Mouse (Mus musculus) heart, adult 2 months (tissue): ENCODE results near the gene Utp3. TPM values are rescaled to one million over a fixed set of nuclear protein-coding genes. Genes with fewer than 3 reads are reported as not detected.

Experiments
- DNase-seq, 2 experiments: peaks; one replicate each; pipeline ENCODE4 v3.0.0; 2021
- H3K27ac ChIP-seq: fragments of 200-600 bp; 2 replicates; pipeline ENCODE4 v1.8.1; 2022
- H3K27me3 ChIP-seq: fragments of 200-500 bp; 2 replicates; pipeline ENCODE4 v1.6.1; 2012; ENCODE audit warnings: mild to moderate bottlenecking, low read length, inconsistent platforms, mixed read lengths; ENCODE audit not compliant: control insufficient read depth, insufficient read depth
- H3K36me3 ChIP-seq: fragments of 200-500 bp; 2 replicates; pipeline ENCODE4 v1.6.1; 2012; ENCODE audit warnings: low read length, inconsistent platforms; ENCODE audit not compliant: control insufficient read depth, insufficient read depth
- H3K4me1 ChIP-seq: fragments of 200-500 bp; 2 replicates; pipeline ENCODE4 v1.6.1; 2011; ENCODE audit warnings: low read length; ENCODE audit not compliant: control insufficient read depth, insufficient read depth
- H3K4me3 ChIP-seq: fragments of 200-600 bp; 2 replicates; pipeline ENCODE4 v1.8.1; 2022
- H3K79me2 ChIP-seq: fragments of 200-500 bp; replicated peaks from 2 replicates; pipeline ENCODE4 v1.6.1; 2012; ENCODE audit warnings: mild to moderate bottlenecking, inconsistent platforms, low read length, moderate library complexity, mixed read lengths; ENCODE audit not compliant: control insufficient read depth, insufficient read depth
- H3K9ac ChIP-seq: fragments of 200-500 bp; 2 replicates; pipeline ENCODE4 v1.6.1; 2012; ENCODE audit warnings: low read depth, mild to moderate bottlenecking, control low read depth, inconsistent platforms, low read length, mixed read lengths
- CTCF ChIP-seq: fragments of 200-600 bp; IDR thresholded peaks from 2 replicates; pipeline ENCODE4 v1.8.1; 2022; ENCODE audit warnings: antibody characterized with exemption, mild to moderate bottlenecking, moderate library complexity
- EP300 ChIP-seq: fragments of 200-500 bp; IDR thresholded peaks from 2 replicates; pipeline ENCODE4 v1.6.1; 2011; ENCODE audit warnings: low read depth, low read length, control low read depth; ENCODE audit not compliant: insufficient read depth
- POLR2A ChIP-seq: fragments of 200-500 bp; IDR thresholded peaks from 2 replicates; pipeline ENCODE4 v1.6.1; 2011; ENCODE audit warnings: mild to moderate bottlenecking, low read depth, low read length, control low read depth; ENCODE audit not compliant: insufficient read depth
- WGBS: fragments of 180-500 bp; shearing (Covaris S2); methylation state at CpG from one replicate; pipeline ENCODE4 v1.1.7; 2018; 5-methylcytosine and 5-hydroxymethylcytosine counted together
- intact Hi-C: fragments of 180-260 bp; cut with DNase I; formaldehyde crosslinking; loops from one replicate; pipeline ENCODE4 v1.15.1; 2025
- polyA plus RNA-seq: library from polyadenylated mRNA; depleted of rRNA; stranded (reverse); fragments of >200 nt; gene quantifications from 2 replicates; pipeline ENCODE4 v1.2.3, GENCODE M21; 2012; rRNA removed
- total RNA-seq, 2 experiments: library from RNA; stranded (reverse); gene quantifications; 2 replicates each; pipeline ENCODE4 v1.2.3; 2021

The Utp3 gene
- total and polyA plus RNA-seq, 3 experiments = 6.9 to 22.7 (median 19.9) TPM

- Histone ChIP-seq H3K36me3 (no peaks in the 10 kb centered on the region), H3K9ac (no peak overlapping the region), H3K27ac (no peak overlapping the region), H3K4me3 (no peak overlapping the region), H3K4me1 (no peaks in the 10 kb centered on the region), H3K79me2 (0 out of 2 replicates have a peak, but pooled peaks cover 2% of the 10 kb centered on the region), H3K27me3 (no peaks in the 10 kb centered on the region)
- DNase-seq = no peak
- 88% methylated on average over 2 of the region's 2 CpGs for WGBS
- intact Hi-C loops = no loop called here
- TF ChIP-seq POLR2A = no peak
- TF ChIP-seq EP300 = no peak
- TF ChIP-seq CTCF = no peak
Measured at GRCm38 (mm10) chr5:88602030-88602429, 47.8 kb downstream of the Utp3 start.

GRCm38 (mm10) chr5:88602713-88603112, 48.5 kb downstream of the Utp3 start:
- DNase-seq = no peak
- no peak for TF ChIP-seq CTCF
- no peak for TF ChIP-seq EP300
- TF ChIP-seq POLR2A = no peak
- Histone ChIP-seq H3K27me3 (no peaks in the 10 kb centered on the region), H3K4me3 (no peak overlapping the region), H3K9ac (no peak overlapping the region), H3K27ac (no peak overlapping the region), H3K4me1 (no peaks in the 10 kb centered on the region), H3K36me3 (no peaks in the 10 kb centered on the region), H3K79me2 (0 out of 2 replicates have a peak, but pooled peaks cover 2% of the 10 kb centered on the region)
- intact Hi-C loops = no loop called here
- 93% methylated on average over 3 of the region's 3 CpGs for WGBS

- intact Hi-C loops = no loop called here
- Histone ChIP-seq H3K36me3 (no peaks in the 10 kb centered on the region), H3K9ac (no peak overlapping the region), H3K4me3 (no peak overlapping the region), H3K4me1 (no peaks in the 10 kb centered on the region), H3K27me3 (no peaks in the 10 kb centered on the region), H3K79me2 (0 out of 2 replicates have a peak, but pooled peaks cover 2% of the 10 kb centered on the region), H3K27ac (no peak overlapping the region)
- TF ChIP-seq CTCF (no peak), POLR2A (no peak), EP300 (no peak)
- DNase-seq = no peak
- WGBS = 92% methylated on average over 3 of the region's 3 CpGs
Measured at GRCm38 (mm10) chr5:88604046-88604445, 49.8 kb downstream of the Utp3 start.

GRCm38 (mm10) chr5:88604641-88605358, 50.5 kb downstream of the Utp3 start:
- WGBS = 98% methylated on average over 7 of the region's 7 CpGs
- intact Hi-C loops = no loop called here

More at GRCm38 (mm10) chr5:88604641-88605358, 50.5 kb downstream of the Utp3 start:
- no peak overlapping the region for H3K27ac ChIP-seq
- no peaks in the 10 kb centered on the region for H3K27me3 ChIP-seq
- DNase-seq = no peak
- no peaks in the 10 kb centered on the region for H3K4me1 ChIP-seq
- no peak for TF ChIP-seq CTCF
- no peak for TF ChIP-seq POLR2A
- TF ChIP-seq EP300 = no peak
- H3K4me3 ChIP-seq = no peak overlapping the region
- H3K79me2 ChIP-seq = 0 out of 2 replicates have a peak, but pooled peaks cover 2% of the 10 kb centered on the region
- H3K36me3 ChIP-seq = no peaks in the 10 kb centered on the region
- H3K9ac ChIP-seq = no peak overlapping the region

Other genes starting within 250 kb of the Utp3 start
- not detected for gene Prol1, start 237.2 kb upstream of the Utp3 start, total RNA-seq
- gene Prol1, start 237.2 kb upstream of the Utp3 start, polyA plus RNA-seq = not detected in 2 replicates
- not detected for gene Amtn, start 178.4 kb upstream of the Utp3 start, total RNA-seq
- gene Amtn, start 178.4 kb upstream of the Utp3 start, polyA plus RNA-seq = 0.31 and 0.44 TPM in 2 replicates
- gene Ambn, start 98.5 kb upstream of the Utp3 start, total RNA-seq = not detected
- gene Ambn, start 98.5 kb upstream of the Utp3 start, polyA plus RNA-seq = not detected in 2 replicates
- not detected for gene Enam, start 66.5 kb upstream of the Utp3 start, total RNA-seq
- gene Enam, start 66.5 kb upstream of the Utp3 start, polyA plus RNA-seq = not detected in 2 replicates
- gene Jchain, start 26.6 kb upstream of the Utp3 start, total RNA-seq = under 1 TPM; 0.36 to 0.39 TPM
- 3.1 and 3.9 TPM in 2 replicates for gene Jchain, start 26.6 kb upstream of the Utp3 start, polyA plus RNA-seq
- gene Rufy3, start 10.6 kb downstream of the Utp3 start, total RNA-seq = 10 to 100 TPM; 11.6 to 13.3 TPM
- gene Rufy3, start 10.6 kb downstream of the Utp3 start, polyA plus RNA-seq = 4.7 and 7.2 TPM in 2 replicates
- gene Grsf1, start 121.7 kb downstream of the Utp3 start, total RNA-seq = 100 to 1,000 TPM; 187 to 211 TPM
- gene Grsf1, start 121.7 kb downstream of the Utp3 start, polyA plus RNA-seq = 63.6 and 111 TPM in 2 replicates
- 10 to 100 TPM; 18.1 to 23.0 TPM for gene Mob1b, start 166.4 kb downstream of the Utp3 start, total RNA-seq
- 4.6 and 11.9 TPM in 2 replicates for gene Mob1b, start 166.4 kb downstream of the Utp3 start, polyA plus RNA-seq
- gene Dck, start 210.5 kb downstream of the Utp3 start, total RNA-seq = 1 to 10 TPM; 2.3 to 2.5 TPM
- gene Dck, start 210.5 kb downstream of the Utp3 start, polyA plus RNA-seq = 1.6 and 3.0 TPM in 2 replicates